Mouse (Mus musculus): ENCODE data around the gene Zfp369. TPM values are rescaled to one million over a fixed set of nuclear protein-coding genes. Genes with fewer than 3 reads are reported as not detected.
"Not testable (repeated sequence)": the region's sequence is repeated elsewhere in the genome, so short reads cannot be mapped to it uniquely, and the experiment has no call there.

Zfp369 gene
- total and polyA plus RNA-seq, 3 experiments: 14.1 to 15.3 TPM; not detected in 1

DNA sequence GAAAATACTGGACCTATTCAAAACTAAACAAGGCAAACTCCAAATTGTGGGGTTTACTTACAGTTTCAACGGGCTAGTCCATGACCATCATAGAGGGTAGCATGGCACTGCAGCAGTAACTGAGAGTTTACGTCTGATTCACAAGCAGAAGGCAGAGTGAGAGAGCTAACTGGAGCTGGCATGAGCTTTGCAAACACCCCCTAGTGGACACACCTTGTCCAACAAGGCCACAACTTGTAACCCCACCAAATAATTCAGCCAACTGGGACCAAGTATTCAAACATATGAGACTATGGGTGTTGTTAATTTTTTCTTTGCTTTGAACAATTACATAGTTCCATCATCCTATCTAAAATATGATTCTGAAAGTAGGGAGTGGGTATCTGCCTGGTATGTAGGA, 8.2 kb downstream of the Zfp369 start:
- H3K27me3 ChIP-seq (ENCODE audit: control insufficient read depth in 1 of 2, insufficient read depth in 2 of 2, low read length in 2 of 2): no peaks in the 10 kb centered on the region
- H3K79me2 ChIP-seq (ENCODE audit: control insufficient read depth, insufficient read depth, low read length, poor library complexity): no peaks in the 10 kb centered on the region
- H3K4me1 ChIP-seq (ENCODE audit: control insufficient read depth in 1 of 2, insufficient read depth in 2 of 2, low read length in 2 of 2): no peaks in the 10 kb centered on the region
- no peak overlapping the region for H3K9ac ChIP-seq (ENCODE audit: control insufficient read depth, low read depth, low read length, poor library complexity, severe bottlenecking)
- H3K27ac ChIP-seq (ENCODE audit: control insufficient read depth, low read depth, low read length): no peak overlapping the region
- H3K36me3 ChIP-seq (ENCODE audit: control insufficient read depth in 1 of 2, insufficient read depth in 2 of 2, low read length in 2 of 2): peaks cover 0 to 8% of the 10 kb centered on the region in 2 experiments; a peak in 2 of 4 replicates
- no peak overlapping the region for H3K4me3 ChIP-seq (ENCODE audit: control insufficient read depth in 1 of 2, insufficient read depth in 1 of 2, low read depth in 2 of 2, low read length in 2 of 2)
- TF ChIP-seq CTCF (IDR thresholded peaks at IDR 0.05 in 2 of 3, conservative IDR thresholded peaks at IDR 0.05 in 1 of 3; ENCODE audit: control insufficient read depth in 1 of 3, insufficient read depth in 1 of 3, low read depth in 2 of 3, low read length in 3 of 3, poor library complexity in 1 of 3, severe bottlenecking in 1 of 3) (peak in 2 of 3 experiments; percentile 14 to 18; a peak in 2 of 6 replicates), POLR2A (IDR thresholded peaks at IDR 0.05; ENCODE audit: control insufficient read depth in 1 of 2, insufficient read depth in 1 of 2, low read depth in 1 of 2, low read length in 2 of 2, poor library complexity in 1 of 2) (no peak), TAL1 (IDR thresholded peaks at IDR 0.05; ENCODE audit: low read length) (no peak)
- peak; percentile 19 for DNase-seq (ENCODE audit: low read depth, low spot score)
- no peaks in the 10 kb centered on the region for H3K9me3 ChIP-seq (replicated peaks; ENCODE audit: insufficient read depth, low read length)

DNA sequence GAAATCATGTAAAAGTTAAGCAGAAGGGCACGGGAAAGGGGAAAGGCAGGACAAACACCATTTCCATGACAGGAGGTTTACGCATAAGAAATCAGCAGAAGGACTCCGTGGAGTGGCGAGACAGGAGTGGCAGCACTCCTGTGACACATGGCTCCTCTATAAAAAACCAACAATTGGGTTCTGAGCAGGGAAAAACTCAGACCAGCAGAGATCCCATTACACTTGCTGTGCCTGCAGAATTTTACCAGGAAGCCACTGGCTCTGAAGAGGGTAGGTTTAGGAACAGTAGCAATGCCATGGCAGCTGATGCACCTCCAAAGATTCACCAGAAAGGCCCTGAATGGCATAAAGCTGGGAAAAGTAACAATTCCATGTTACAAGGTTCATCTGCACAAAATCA, 17.7 kb downstream of the Zfp369 start:
- Histone ChIP-seq H3K9me3 (replicated peaks; ENCODE audit: insufficient read depth, low read length) (no peaks in the 10 kb centered on the region), H3K27me3 (ENCODE audit: control insufficient read depth in 1 of 2, insufficient read depth in 2 of 2, low read length in 2 of 2) (no peaks in the 10 kb centered on the region), H3K4me3 (ENCODE audit: control insufficient read depth in 1 of 2, insufficient read depth in 1 of 2, low read depth in 2 of 2, low read length in 2 of 2) (no peak overlapping the region), H3K79me2 (ENCODE audit: control insufficient read depth, insufficient read depth, low read length, poor library complexity) (no peaks in the 10 kb centered on the region), H3K4me1 (ENCODE audit: control insufficient read depth in 1 of 2, insufficient read depth in 2 of 2, low read length in 2 of 2) (no peaks in the 10 kb centered on the region), H3K27ac (ENCODE audit: control insufficient read depth, low read depth, low read length) (no peak overlapping the region), H3K9ac (ENCODE audit: control insufficient read depth, low read depth, low read length, poor library complexity, severe bottlenecking) (no peak overlapping the region), H3K36me3 (ENCODE audit: control insufficient read depth in 1 of 2, insufficient read depth in 2 of 2, low read length in 2 of 2) (peaks cover 0 to 2% of the 10 kb centered on the region in 2 experiments; a peak in 2 of 4 replicates)
- no peak for TF ChIP-seq BHLHE40 (IDR thresholded peaks at IDR 0.05; ENCODE audit: borderline replicate concordance, low read depth, low read length)
- no peak for DNase-seq (ENCODE audit: low read depth, low spot score)

DNA sequence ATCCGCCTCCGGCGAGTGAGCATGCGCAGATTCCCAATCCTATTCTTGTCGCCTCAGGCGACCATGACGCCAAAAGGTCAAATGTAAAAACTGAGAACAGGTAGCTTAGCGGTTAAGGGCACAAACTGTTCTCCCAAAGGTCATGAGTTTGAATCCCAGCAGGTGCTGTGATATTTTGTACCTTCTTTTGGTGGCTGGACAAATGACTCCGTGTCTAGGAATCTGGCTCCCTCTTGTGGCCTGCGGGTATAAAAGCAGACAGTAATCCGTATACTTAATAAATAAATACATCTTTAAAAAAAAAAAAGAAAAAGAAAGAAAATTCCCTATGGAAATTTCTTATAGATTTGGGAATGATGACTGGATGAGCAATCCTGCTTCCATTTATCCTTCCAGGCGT, 32.2 kb downstream of the Zfp369 start:
- H3K4me3 ChIP-seq (ENCODE audit: control insufficient read depth in 1 of 2, insufficient read depth in 1 of 2, low read depth in 2 of 2, low read length in 2 of 2); H3K27ac ChIP-seq (ENCODE audit: control insufficient read depth, low read depth, low read length); H3K79me2 ChIP-seq (ENCODE audit: control insufficient read depth, insufficient read depth, low read length, poor library complexity); H3K27me3 ChIP-seq (ENCODE audit: control insufficient read depth in 1 of 2, insufficient read depth in 2 of 2, low read length in 2 of 2); H3K4me1 ChIP-seq (ENCODE audit: control insufficient read depth in 1 of 2, insufficient read depth in 2 of 2, low read length in 2 of 2); H3K36me3 ChIP-seq (ENCODE audit: control insufficient read depth in 1 of 2, insufficient read depth in 2 of 2, low read length in 2 of 2); H3K9ac ChIP-seq (ENCODE audit: control insufficient read depth, low read depth, low read length, poor library complexity, severe bottlenecking); H3K9me3 ChIP-seq (replicated peaks; ENCODE audit: insufficient read depth, low read length): not testable (repeated sequence)
- TF ChIP-seq SMC3 (IDR thresholded peaks at IDR 0.05; ENCODE audit: low read depth, low read length): peak; percentile 62
- TF ChIP-seq CTCF (IDR thresholded peaks at IDR 0.05 in 2 of 3, conservative IDR thresholded peaks at IDR 0.05 in 1 of 3; ENCODE audit: control insufficient read depth in 1 of 3, insufficient read depth in 1 of 3, low read depth in 2 of 3, low read length in 3 of 3, poor library complexity in 1 of 3, severe bottlenecking in 1 of 3): peak; percentile 31 to 56 (median 55); a peak in 5 of 6 replicates
- peak; percentile 72 for TF ChIP-seq RAD21 (IDR thresholded peaks at IDR 0.05; ENCODE audit: low read depth, low read length)
- peak; percentile 57 for TF ChIP-seq ZC3H11A (IDR thresholded peaks at IDR 0.05; ENCODE audit: low read depth, low read length)
- DNase-seq (ENCODE audit: low read depth, low spot score): peak; percentile 55

DNA sequence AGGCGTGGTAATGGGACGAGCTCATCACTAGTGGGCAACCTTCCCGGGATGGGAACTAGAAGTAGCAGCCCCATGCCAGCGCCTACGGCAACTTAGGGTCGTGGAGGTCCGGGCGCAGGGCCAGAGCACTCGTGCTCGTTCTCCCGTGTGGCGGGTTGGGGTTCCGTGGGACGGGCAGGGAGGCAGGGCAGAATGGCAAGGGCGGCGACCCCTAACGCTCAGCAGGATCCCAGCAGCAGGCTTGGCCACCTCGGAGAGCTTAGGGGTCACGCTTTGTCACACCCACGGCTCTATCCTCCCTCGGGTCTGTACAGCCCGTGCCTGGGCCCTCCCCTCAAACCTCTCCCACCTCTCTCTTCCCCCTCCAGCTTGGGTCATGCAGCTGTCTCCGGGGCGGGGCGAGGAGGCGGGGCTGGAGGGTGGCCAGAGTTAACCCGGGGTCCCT, 32.7 kb downstream of the Zfp369 start:
- Histone ChIP-seq H3K27me3 (ENCODE audit: control insufficient read depth in 1 of 2, insufficient read depth in 2 of 2, low read length in 2 of 2) (no peaks in the 10 kb centered on the region), H3K27ac (ENCODE audit: control insufficient read depth, low read depth, low read length) (no peak overlapping the region), H3K9me3 (replicated peaks; ENCODE audit: insufficient read depth, low read length) (no peaks in the 10 kb centered on the region), H3K79me2 (ENCODE audit: control insufficient read depth, insufficient read depth, low read length, poor library complexity) (no peaks in the 10 kb centered on the region), H3K4me1 (ENCODE audit: control insufficient read depth in 1 of 2, insufficient read depth in 2 of 2, low read length in 2 of 2) (no peaks in the 10 kb centered on the region), H3K4me3 (ENCODE audit: control insufficient read depth in 1 of 2, insufficient read depth in 1 of 2, low read depth in 2 of 2, low read length in 2 of 2) (no peak overlapping the region), H3K36me3 (ENCODE audit: control insufficient read depth in 1 of 2, insufficient read depth in 2 of 2, low read length in 2 of 2) (no peaks in the 10 kb centered on the region), H3K9ac (ENCODE audit: control insufficient read depth, low read depth, low read length, poor library complexity, severe bottlenecking) (no peak overlapping the region)
- TF ChIP-seq TCF12 (IDR thresholded peaks at IDR 0.05; ENCODE audit: low read depth, low read length) (no peak), TBP (IDR thresholded peaks at IDR 0.05; ENCODE audit: low read depth, low read length) (no peak), MXI1 (IDR thresholded peaks at IDR 0.05; ENCODE audit: low read depth, low read length) (no peak)
- DNase-seq (ENCODE audit: low read depth, low spot score): no peak

Measured in MEL (cell line).